In the genomic region with DNA sequence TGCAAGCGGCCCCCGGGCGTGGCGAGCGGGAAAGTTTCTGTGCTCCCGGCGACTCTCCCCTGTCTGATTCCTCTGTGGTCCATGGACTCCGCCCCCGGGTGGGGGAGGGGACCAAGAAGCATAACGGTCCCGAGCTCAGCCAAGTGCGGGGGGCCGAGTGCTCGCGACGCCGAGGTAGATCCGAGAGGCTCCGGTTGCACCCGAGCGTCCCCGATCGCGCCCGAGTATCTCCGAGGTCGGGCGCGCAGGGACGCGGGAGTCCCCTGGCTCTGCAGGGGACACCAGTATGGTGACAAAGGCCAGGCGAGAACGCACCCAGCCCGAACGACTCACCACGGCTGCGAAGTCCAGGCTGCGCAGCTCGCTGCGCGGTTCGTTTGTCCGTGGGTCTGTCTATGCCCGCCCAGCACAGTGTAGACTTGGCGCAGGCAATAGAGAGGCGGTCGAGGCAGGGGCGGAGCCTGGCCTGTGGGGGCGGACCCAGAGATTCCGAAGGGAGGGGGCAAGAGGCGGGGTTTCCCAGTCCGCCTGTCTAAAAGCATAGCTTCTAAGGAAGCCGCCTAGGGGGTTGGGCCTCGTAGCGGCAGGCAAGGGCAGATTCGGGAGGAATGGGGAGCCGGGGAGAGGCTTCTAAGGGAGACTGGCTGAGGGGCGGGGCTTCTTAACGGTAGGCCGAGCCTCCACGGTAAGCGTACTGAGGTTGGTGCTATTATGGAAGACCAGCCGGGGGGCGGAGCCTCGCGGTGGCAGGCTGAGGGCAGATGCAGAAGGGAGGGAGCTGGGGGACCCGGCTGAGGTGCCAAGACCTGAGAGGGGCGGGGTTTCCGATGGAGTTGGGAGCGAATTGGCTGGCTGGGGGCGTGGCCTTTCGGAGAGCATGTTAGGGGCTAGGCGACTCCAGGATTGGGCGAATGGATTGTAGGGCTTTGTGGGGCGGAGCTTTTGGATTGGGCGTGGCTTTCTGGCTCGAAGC, we compare ENCODE assay signal across 8 mouse cellular contexts. TPM values are rescaled to one million over a fixed set of nuclear protein-coding genes. Genes with fewer than 3 reads are reported as not detected.
DNase-seq lines count a peak whose midpoint lies in the region; ATAC-seq lines count a peak whose summit lies in the region.

No protein-coding gene starts in this region.

- intact Hi-C loops in gastrocnemius, postnatal 14 days (cut with DNase I; ENCODE audit: low total_unique reads): no loop called here
- intact Hi-C loops in left cerebral cortex, postnatal 10 days (cut with DNase I): no loop called here

- DNase-seq in adrenal gland, adult (ENCODE audit: inconsistent age in 2 of 2, low spot score in 1 of 2): peak; percentile 100
- peak; percentile 100 for DNase-seq in embryo, embryonic 10.5 days (ENCODE audit: low spot score)
- DNase-seq in gastrocnemius, postnatal 14 days: peak; percentile 100
- peak; percentile 95 to 100 for DNase-seq in left cerebral cortex, postnatal 10 days (ENCODE audit: extremely low spot score in 1 of 2, low spot score in 2 of 2)
- DNase-seq in right cerebral cortex, postnatal 25 days: peak; percentile 95
- DNase-seq in urinary bladder, postnatal 4 days (ENCODE audit: low spot score in 2 of 2): peak; percentile 99 to 100

- peak; percentile 84 for ATAC-seq in inflammation-experienced regulatory T-cells, adult 6 months
- peak; percentile 86 for ATAC-seq in megakaryocyte-erythroid progenitor cell, adult 5-6 weeks (replicated peaks; ENCODE audit: low FRiP score, low TSS enrichment, poor library complexity, severe bottlenecking)

RNA-seq across cellular contexts. Expression of a gene that starts 14.2 kb away (rescaled TPM):
- total RNA-seq in gastrocnemius, postnatal 14 days (2021): 10 to 100 TPM; 38.2 to 44.4 TPM
- 10 to 100 TPM in 1 of 3 experiments, 1 to 10 TPM in 2; 7.2 to 10.9 (median 8.8) TPM for polyA plus RNA-seq in inflammation-experienced regulatory T-cells, adult 6 months (2017; shearing (Covaris generic))
- 100 to 1,000 TPM; 667 to 674 TPM for total RNA-seq in left cerebral cortex, postnatal 10 days (2021)
- 55.7 and 65.0 TPM in 2 replicates for total RNA-seq in megakaryocyte-erythroid progenitor cell, adult 5-6 weeks (2014; fragmentation: Nextera tagmentation)
- total RNA-seq in megakaryocyte-erythroid progenitor cell, adult 5-6 weeks (2017): 36.6 and 48.3 TPM in 2 replicates

RNA-seq across cellular contexts. Expression of a gene that starts 50.2 kb away (rescaled TPM):
- not detected for total RNA-seq in gastrocnemius, postnatal 14 days (2021)
- polyA plus RNA-seq in inflammation-experienced regulatory T-cells, adult 6 months (2017; shearing (Covaris generic)): not detected
- not detected for total RNA-seq in left cerebral cortex, postnatal 10 days (2021)
- not detected in 2 replicates for total RNA-seq in megakaryocyte-erythroid progenitor cell, adult 5-6 weeks (2014; fragmentation: Nextera tagmentation)
- not detected in 2 replicates for total RNA-seq in megakaryocyte-erythroid progenitor cell, adult 5-6 weeks (2017)

Comparison
In these comparisons a context has a peak if more than half of its experiments do, and no peak if none do; other contexts are left out.
1. Peak in every context shown above with its lines: DNase-seq and ATAC-seq.
2. RNA of a gene that starts 14.2 kb away (total RNA-seq): 667 to 674 TPM in left cerebral cortex, postnatal 10 days; 36.6 to 65.0 TPM in megakaryocyte-erythroid progenitor cell, adult 5-6 weeks and 38.2 to 44.4 TPM in gastrocnemius, postnatal 14 days; every median in the first group is over 10 times any median in the second.